Mouse (Mus musculus) testis, adult 2 months (tissue): ENCODE results near the gene Rbpms2. TPM values are rescaled to one million over a fixed set of nuclear protein-coding genes. Genes with fewer than 3 reads are reported as not detected.
A peak's percentile ranks its signal among the peaks of the same experiment; 100 is the strongest.

Source experiments
- H3K27ac ChIP-seq: fragments of 200-500 bp; 2 replicates; pipeline ENCODE4 v1.5.1; 2012; ENCODE audit warnings: low read depth, low read length; ENCODE audit not compliant: control insufficient read depth, insufficient read depth
- H3K27me3 ChIP-seq: fragments of 200-500 bp; 2 replicates; pipeline ENCODE4 v1.6.1; 2012; ENCODE audit warnings: mild to moderate bottlenecking, low read length, moderate library complexity; ENCODE audit not compliant: control insufficient read depth, insufficient read depth
- H3K36me3 ChIP-seq: fragments of 200-500 bp; 2 replicates; pipeline ENCODE4 v1.6.1; 2012; ENCODE audit warnings: mild to moderate bottlenecking, low read length; ENCODE audit not compliant: control insufficient read depth, insufficient read depth
- H3K4me1 ChIP-seq: fragments of 200-500 bp; 2 replicates; pipeline ENCODE4 v1.6.1; 2012; ENCODE audit warnings: low read length; ENCODE audit not compliant: control insufficient read depth, insufficient read depth
- H3K4me3 ChIP-seq: fragments of 200-500 bp; 2 replicates; pipeline ENCODE4 v1.5.1; 2012; ENCODE audit warnings: low read depth, mild to moderate bottlenecking, low read length, moderate library complexity, mixed read lengths; ENCODE audit not compliant: control insufficient read depth
- CTCF ChIP-seq: fragments of 200-500 bp; IDR thresholded peaks from 2 replicates; pipeline ENCODE4 v1.5.1; 2012; ENCODE audit warnings: low read depth, mild to moderate bottlenecking, inconsistent platforms, low read length, moderate library complexity; ENCODE audit not compliant: control insufficient read depth, insufficient read depth, insufficient replicate concordance
- POLR2A ChIP-seq: fragments of 200-500 bp; IDR thresholded peaks from 2 replicates; pipeline ENCODE4 v1.6.1; 2012; ENCODE audit warnings: low read depth, mild to moderate bottlenecking, inconsistent platforms, low read length, moderate library complexity; ENCODE audit not compliant: control insufficient read depth
- polyA plus RNA-seq: library from polyadenylated mRNA; depleted of rRNA; stranded (reverse); fragments of >200 nt; gene quantifications from 2 replicates; pipeline ENCODE4 v1.2.3, GENCODE M21; 2012; rRNA removed

The Rbpms2 gene
- polyA plus RNA-seq = 11.5 and 14.1 TPM in 2 replicates

GRCm38 (mm10) chr9:65629025-65629766, at the start of gene Rbpms2:
Gene Rbpms2, plus strand, starts transcription at chr9:65629648.
- Histone ChIP-seq H3K36me3 (no peaks in the 10 kb centered on the region), H3K27me3 (peaks cover 2% of the 10 kb centered on the region; the same call in 1 of the 2 replicates), H3K27ac (peak within 1 kb of the TSS; percentile 65), H3K4me1 (peaks cover 16% of the 10 kb centered on the region), H3K4me3 (peak within 1 kb of the TSS; percentile 91)
- TF ChIP-seq POLR2A = no peak
- TF ChIP-seq CTCF = no peak

- Histone ChIP-seq H3K27ac (peak within 1 kb of the TSS; percentile 47), H3K27me3 (no peaks in the 10 kb centered on the region), H3K4me3 (peak within 1 kb of the TSS; percentile 94), H3K36me3 (no peaks in the 10 kb centered on the region), H3K4me1 (peaks cover 16% of the 10 kb centered on the region)
- TF ChIP-seq POLR2A (peak; percentile 83), CTCF (no peak)
Observed at GRCm38 (mm10) chr9:65579781-65580371, 49.6 kb upstream of the Rbpms2 start, which contains the start of gene Plekho2. Gene Plekho2, minus strand, starts transcription at chr9:65580040.

GRCm38 (mm10) chr9:65580401-65581256, 48.8 kb upstream of the Rbpms2 start:
- Histone ChIP-seq H3K4me3 (peak overlapping the region; percentile 79), H3K27ac (no peak overlapping the region), H3K27me3 (no peaks in the 10 kb centered on the region), H3K36me3 (no peaks in the 10 kb centered on the region), H3K4me1 (peaks cover 16% of the 10 kb centered on the region)
- TF ChIP-seq POLR2A (no peak), CTCF (peak; percentile 72; the same call in 1 of the 2 replicates)

- Histone ChIP-seq H3K36me3 (no peaks in the 10 kb centered on the region), H3K27ac (no peak overlapping the region), H3K4me1 (peaks cover 31% of the 10 kb centered on the region), H3K4me3 (no peak overlapping the region), H3K27me3 (no peaks in the 10 kb centered on the region)
- TF ChIP-seq CTCF (no peak), POLR2A (no peak)
Observed at GRCm38 (mm10) chr9:65583045-65583444, 46.4 kb upstream of the Rbpms2 start.

- TF ChIP-seq POLR2A (peak; percentile 37; the same call in 1 of the 2 replicates), CTCF (no peak)
- no peaks in the 10 kb centered on the region for H3K27me3 ChIP-seq
- H3K4me3 ChIP-seq = peak within 1 kb of the TSS; percentile 77
- no peaks in the 10 kb centered on the region for H3K36me3 ChIP-seq
- peak within 1 kb of the TSS; percentile 3; the same call in 1 of the 2 replicates for H3K27ac ChIP-seq
- H3K4me1 ChIP-seq = peaks cover 19% of the 10 kb centered on the region
Observed at GRCm38 (mm10) chr9:65586406-65587269, 42.8 kb upstream of the Rbpms2 start, which contains the start of gene Pif1. Gene Pif1, plus strand, starts transcription at chr9:65587160.

GRCm38 (mm10) chr9:65587270-65587572, 42.2 kb upstream of the Rbpms2 start:
- no peak for TF ChIP-seq CTCF
- Histone ChIP-seq H3K4me3 (peak overlapping the region; percentile 77), H3K4me1 (peaks cover 19% of the 10 kb centered on the region), H3K36me3 (no peaks in the 10 kb centered on the region), H3K27me3 (no peaks in the 10 kb centered on the region), H3K27ac (no peak overlapping the region)
